Mouse (Mus musculus) limb, embryonic 15.5 days (tissue): Measurements from ENCODE around the gene Klc1. TPM values are rescaled to one million over a fixed set of nuclear protein-coding genes. Genes with fewer than 3 reads are reported as not detected.
A peak's percentile ranks its signal among the peaks of the same experiment; 100 is the strongest.

ENCODE experiments used
- ATAC-seq: fragments of 200-750 bp; cut with Nextera tagmentation; 2 replicates; pipeline ENCODE4 v1.8.0; 2017; ENCODE audit warnings: low read depth, moderate TSS enrichment; ENCODE audit not compliant: insufficient number of reproducible peaks, low FRiP score, low TSS enrichment
- H3K27ac ChIP-seq: fragments of 300-500 bp; sonication (generic); 2 replicates; pipeline ENCODE4 v1.5.1; 2015; ENCODE audit warnings: moderate library complexity, mild to moderate bottlenecking, inconsistent platforms
- H3K27me3 ChIP-seq: fragments of 300-500 bp; sonication (generic); 2 replicates; pipeline ENCODE4 v1.6.1; 2015; ENCODE audit warnings: inconsistent platforms
- H3K36me3 ChIP-seq: fragments of 300-500 bp; sonication (generic); 2 replicates; pipeline ENCODE4 v1.6.1; 2015; ENCODE audit warnings: inconsistent platforms
- H3K4me1 ChIP-seq: fragments of 300-500 bp; sonication (generic); 2 replicates; pipeline ENCODE4 v1.6.1; 2015; ENCODE audit warnings: inconsistent platforms
- H3K4me2 ChIP-seq: fragments of 300-500 bp; sonication (generic); 2 replicates; pipeline ENCODE4 v1.6.1; 2015; ENCODE audit warnings: mild to moderate bottlenecking, inconsistent platforms
- H3K4me3 ChIP-seq: fragments of 300-500 bp; sonication (generic); 2 replicates; pipeline ENCODE4 v1.5.1; 2015; ENCODE audit warnings: mild to moderate bottlenecking, inconsistent platforms
- H3K9ac ChIP-seq: fragments of 300-500 bp; sonication (generic); 2 replicates; pipeline ENCODE4 v1.6.1; 2015; ENCODE audit warnings: inconsistent platforms
- H3K9me3 ChIP-seq: fragments of 300-500 bp; sonication (generic); 2 replicates; pipeline ENCODE4 v1.6.1; 2016; ENCODE audit warnings: inconsistent platforms
- WGBS: fragments of 180-500 bp; shearing (Covaris S2); methylation state at CpG from one replicate; pipeline ENCODE4 v1.1.7; 2015; 5-methylcytosine and 5-hydroxymethylcytosine counted together
- polyA plus RNA-seq: library from polyadenylated mRNA; unstranded; fragments of >200 nt; fragmentation: Nextera tagmentation; extraction: Ambion mirVana; gene quantifications from 2 replicates; pipeline ENCODE4 v1.2.1, GENCODE M21; 2015

Gene Klc1
- polyA plus RNA-seq, 1 experiment from 2014 or later: 107 TPM

DNA sequence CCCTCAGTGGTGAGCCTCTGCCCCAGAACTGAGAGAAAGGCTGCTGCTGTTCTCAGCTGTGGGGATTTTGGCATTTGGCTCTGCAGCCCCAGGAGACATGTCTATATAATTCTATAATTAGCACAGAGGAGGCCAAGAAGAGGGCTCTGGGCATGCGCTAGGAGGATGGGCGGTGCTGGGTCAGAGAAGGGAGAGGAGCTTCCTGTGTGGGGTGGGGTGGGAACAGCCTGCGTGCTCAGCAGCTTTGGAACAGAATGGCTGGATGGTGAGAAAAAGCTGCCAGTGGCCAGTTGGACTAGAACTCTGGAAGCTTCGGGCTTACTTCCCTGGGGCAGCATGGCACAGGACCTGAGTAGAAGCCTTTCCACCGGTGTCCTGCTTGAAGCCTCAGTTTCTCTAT, 12.6 kb upstream of the Klc1 start:
- peak; percentile 66 for ATAC-seq
- H3K27me3 ChIP-seq: no peaks in the 10 kb centered on the region
- 31% methylated on average over 5 of the region's 5 CpGs for WGBS
- H3K9ac ChIP-seq: 0 out of 2 replicates have a peak overlapping the region, but pooled peaks have one; percentile 17
- H3K4me1 ChIP-seq: peaks cover 29% of the 10 kb centered on the region
- H3K27ac ChIP-seq: peak overlapping the region; percentile 76
- peak overlapping the region; percentile 19; the same call in 1 of the 2 replicates for H3K4me2 ChIP-seq
- H3K36me3 ChIP-seq: no peaks in the 10 kb centered on the region
- no peaks in the 10 kb centered on the region for H3K9me3 ChIP-seq
- no peak overlapping the region for H3K4me3 ChIP-seq

DNA sequence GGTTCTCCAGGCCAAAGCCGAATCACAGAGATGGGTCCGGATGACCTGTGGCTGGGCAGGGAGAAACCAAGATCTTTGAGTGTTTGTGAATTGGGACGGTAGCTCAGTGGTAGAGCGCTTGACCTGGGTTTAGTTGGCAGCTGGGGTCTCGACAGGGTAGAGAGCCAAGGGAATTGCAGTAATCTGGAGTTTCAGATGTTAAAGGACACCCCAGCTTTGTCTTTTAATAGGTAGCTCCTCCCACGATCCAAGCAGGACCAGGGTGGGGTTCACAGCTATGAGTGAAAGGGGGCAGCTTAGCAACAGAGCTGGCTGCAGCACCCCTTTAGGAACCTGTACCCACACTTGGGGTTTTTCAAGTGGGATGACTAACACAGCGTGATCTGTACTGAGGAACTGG, 11.2 kb upstream of the Klc1 start:
- Histone ChIP-seq H3K9me3 (no peaks in the 10 kb centered on the region), H3K4me3 (no peak overlapping the region), H3K9ac (no peak overlapping the region), H3K4me2 (no peak overlapping the region), H3K4me1 (peaks cover 29% of the 10 kb centered on the region), H3K36me3 (no peaks in the 10 kb centered on the region), H3K27me3 (no peaks in the 10 kb centered on the region), H3K27ac (no peak overlapping the region)
- ATAC-seq: no peak
- 82% methylated on average over 7 of the region's 7 CpGs for WGBS

DNA sequence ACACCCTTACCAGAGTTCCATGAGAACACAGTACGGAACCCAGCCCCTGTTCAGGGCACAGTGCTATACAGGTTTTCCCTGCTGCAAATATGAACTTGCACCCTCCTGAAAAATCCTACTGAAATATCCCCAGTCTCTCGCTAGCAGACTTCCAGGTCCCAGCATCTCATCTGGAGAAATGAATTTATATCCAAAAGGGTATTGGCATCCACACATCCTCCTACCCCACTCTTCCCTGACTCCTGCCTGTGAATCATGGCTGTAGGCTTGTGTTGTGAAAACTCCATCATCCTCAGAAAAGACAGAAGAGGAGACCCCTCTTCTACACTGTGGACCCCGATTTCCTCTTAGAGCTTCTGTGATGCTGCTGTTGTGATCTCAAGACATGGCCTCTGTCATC, 7.9 kb upstream of the Klc1 start:
- 95% methylated on average over 3 of the region's 3 CpGs for WGBS
- H3K4me3 ChIP-seq: no peak overlapping the region
- no peaks in the 10 kb centered on the region for H3K9me3 ChIP-seq
- no peaks in the 10 kb centered on the region for H3K36me3 ChIP-seq
- H3K4me2 ChIP-seq: no peak overlapping the region
- no peaks in the 10 kb centered on the region for H3K27me3 ChIP-seq
- ATAC-seq: no peak
- H3K4me1 ChIP-seq: peaks cover 20% of the 10 kb centered on the region
- no peak overlapping the region for H3K9ac ChIP-seq
- no peak overlapping the region for H3K27ac ChIP-seq

DNA sequence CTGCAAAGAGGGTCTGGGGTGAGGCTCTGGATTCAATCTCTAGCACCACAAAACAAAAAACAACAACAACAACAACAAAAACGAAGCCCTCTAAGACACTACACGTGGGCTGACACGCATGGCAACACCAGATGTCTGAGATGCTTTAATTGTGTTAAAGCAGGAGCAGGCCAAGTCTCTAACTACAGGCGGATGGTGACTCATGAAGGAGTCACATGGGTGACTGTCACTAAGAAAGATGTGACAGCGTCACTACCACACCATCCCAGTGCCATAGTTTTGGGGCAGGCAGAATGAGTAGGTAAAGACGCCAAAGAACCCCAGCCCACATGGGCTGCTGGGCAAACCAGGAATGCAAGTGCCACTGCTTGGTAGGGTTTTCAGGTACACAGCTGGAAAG, 6.2 kb upstream of the Klc1 start:
- Histone ChIP-seq H3K27me3 (no peaks in the 10 kb centered on the region), H3K4me3 (no peak overlapping the region), H3K27ac (no peak overlapping the region), H3K9ac (no peak overlapping the region), H3K9me3 (no peaks in the 10 kb centered on the region), H3K4me2 (no peak overlapping the region), H3K4me1 (peaks cover 7% of the 10 kb centered on the region), H3K36me3 (no peaks in the 10 kb centered on the region)
- 78% methylated on average over 6 of the region's 6 CpGs for WGBS
- ATAC-seq: no peak

DNA sequence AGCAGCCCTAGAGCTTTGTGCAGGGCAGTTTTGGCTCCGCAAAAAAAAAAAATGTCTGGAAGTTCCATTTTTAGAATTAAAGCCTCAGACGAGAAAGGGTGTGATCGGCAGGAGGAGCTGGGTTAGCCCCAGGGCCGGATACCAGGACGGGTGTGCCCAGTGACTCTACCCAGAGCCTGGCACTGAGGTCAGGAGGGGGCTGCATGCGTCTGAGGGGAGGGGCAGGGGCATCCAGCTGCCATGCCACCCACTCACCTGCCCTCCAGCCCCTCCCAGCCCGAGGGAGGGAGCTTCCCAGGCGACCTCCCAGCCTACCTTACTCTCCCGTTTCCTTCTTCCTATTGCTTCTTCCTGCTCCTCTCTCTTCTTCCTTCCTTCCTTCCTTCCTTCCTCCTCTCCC, 5.3 kb upstream of the Klc1 start:
- Histone ChIP-seq H3K9me3 (no peaks in the 10 kb centered on the region), H3K9ac (no peak overlapping the region), H3K27me3 (no peaks in the 10 kb centered on the region), H3K4me3 (no peak overlapping the region), H3K36me3 (no peaks in the 10 kb centered on the region), H3K27ac (peak overlapping the region; percentile 47; the same call in 1 of the 2 replicates), H3K4me2 (no peak overlapping the region), H3K4me1 (peaks cover 14% of the 10 kb centered on the region)
- no peak for ATAC-seq
- 37% methylated on average over 9 of the region's 9 CpGs for WGBS

DNA sequence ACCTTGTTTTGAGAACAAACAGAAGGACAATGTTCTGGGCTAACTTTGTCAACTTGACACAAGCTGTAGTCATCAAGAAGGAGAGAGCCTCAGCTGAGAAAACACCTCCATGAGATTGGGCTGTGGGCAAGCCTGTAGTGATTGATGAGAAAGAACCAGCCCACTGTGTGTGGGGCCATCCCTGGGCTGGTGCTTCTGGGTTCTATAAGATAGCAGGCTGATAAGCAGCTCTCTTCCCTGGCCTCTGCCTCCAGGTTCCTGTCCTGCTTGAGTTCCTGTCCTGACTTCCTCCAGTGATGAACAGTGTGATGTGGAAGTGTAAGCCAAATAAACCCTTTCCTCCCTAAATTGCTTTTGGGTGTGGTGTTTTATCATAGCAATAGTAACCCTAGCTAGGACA, 3.9 kb upstream of the Klc1 start:
- H3K4me1 ChIP-seq: peaks cover 19% of the 10 kb centered on the region
- no peak overlapping the region for H3K9ac ChIP-seq

DNA sequence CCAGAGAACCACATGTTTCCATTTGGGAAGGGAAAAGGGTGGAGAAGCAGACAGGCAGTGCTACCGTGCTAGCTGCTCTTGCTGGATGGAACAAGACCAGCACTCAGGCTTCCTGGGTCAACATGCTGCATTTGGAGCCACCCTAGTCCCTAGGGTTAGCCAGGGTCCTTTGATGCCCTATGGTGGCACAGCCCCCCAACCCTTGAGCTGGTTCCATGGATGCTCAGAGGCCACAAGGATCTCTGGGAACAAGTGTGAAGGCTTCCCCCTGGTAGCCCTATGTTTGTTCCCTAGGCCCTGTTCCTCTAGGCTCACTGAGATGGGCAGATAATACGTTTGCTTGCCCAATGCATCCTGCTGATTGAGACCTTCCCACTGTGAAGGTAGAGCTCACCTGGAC, 3.4 kb upstream of the Klc1 start:
- no peaks in the 10 kb centered on the region for H3K27me3 ChIP-seq

More for the DNA sequence above, 3.9 kb upstream of the Klc1 start:
- Histone ChIP-seq H3K9me3 (no peaks in the 10 kb centered on the region), H3K4me3 (no peak overlapping the region), H3K27me3 (no peaks in the 10 kb centered on the region), H3K36me3 (no peaks in the 10 kb centered on the region), H3K4me2 (no peak overlapping the region), H3K27ac (no peak overlapping the region)
- no peak for ATAC-seq

DNA sequence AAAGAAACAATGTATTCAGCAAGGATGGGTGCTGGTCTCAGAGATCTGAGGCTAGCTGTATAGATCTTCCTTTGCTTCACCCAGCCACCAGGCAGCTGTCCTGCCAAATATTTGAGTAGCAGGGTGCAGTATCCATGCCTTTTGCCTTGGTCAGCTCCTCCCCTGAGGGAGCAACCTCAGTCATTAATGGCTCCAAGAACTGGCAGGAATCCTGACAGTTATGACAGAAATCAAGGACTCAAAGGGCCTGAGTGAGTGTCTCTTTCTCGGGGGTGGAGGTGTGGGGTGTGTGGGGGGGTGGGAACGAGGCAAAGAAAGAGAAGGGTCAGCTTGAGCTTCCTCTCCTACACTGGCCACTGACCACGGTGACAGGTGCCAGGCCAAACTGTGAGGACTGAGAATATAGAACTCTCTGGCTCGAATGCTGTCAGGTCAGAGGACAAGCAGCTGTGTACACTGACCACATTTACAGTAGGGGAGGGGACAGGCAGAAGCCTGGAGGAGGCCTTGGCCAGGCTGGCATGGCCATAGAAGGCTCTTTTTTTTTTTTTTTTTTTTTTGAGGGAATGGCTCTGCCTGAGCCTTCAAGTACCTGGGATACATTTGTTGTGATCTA, 2.5 kb upstream of the Klc1 start:
- no peak overlapping the region for H3K4me2 ChIP-seq
- H3K9me3 ChIP-seq: no peaks in the 10 kb centered on the region
- ATAC-seq: no peak
- no peaks in the 10 kb centered on the region for H3K27me3 ChIP-seq
- no peak overlapping the region for H3K27ac ChIP-seq
- peaks cover 32% of the 10 kb centered on the region for H3K4me1 ChIP-seq
- no peak overlapping the region for H3K9ac ChIP-seq
- H3K4me3 ChIP-seq: no peak overlapping the region
- 61% methylated on average over 4 of the region's 4 CpGs for WGBS
- H3K36me3 ChIP-seq: no peaks in the 10 kb centered on the region

More for the DNA sequence above, 3.4 kb upstream of the Klc1 start:
- Histone ChIP-seq H3K27ac (no peak overlapping the region), H3K9me3 (no peaks in the 10 kb centered on the region), H3K4me3 (no peak overlapping the region), H3K4me1 (peaks cover 24% of the 10 kb centered on the region), H3K9ac (no peak overlapping the region), H3K4me2 (no peak overlapping the region), H3K36me3 (no peaks in the 10 kb centered on the region)
- ATAC-seq: no peak
- 60% methylated on average over 2 of the region's 2 CpGs for whole genome bisulfite sequencing

DNA sequence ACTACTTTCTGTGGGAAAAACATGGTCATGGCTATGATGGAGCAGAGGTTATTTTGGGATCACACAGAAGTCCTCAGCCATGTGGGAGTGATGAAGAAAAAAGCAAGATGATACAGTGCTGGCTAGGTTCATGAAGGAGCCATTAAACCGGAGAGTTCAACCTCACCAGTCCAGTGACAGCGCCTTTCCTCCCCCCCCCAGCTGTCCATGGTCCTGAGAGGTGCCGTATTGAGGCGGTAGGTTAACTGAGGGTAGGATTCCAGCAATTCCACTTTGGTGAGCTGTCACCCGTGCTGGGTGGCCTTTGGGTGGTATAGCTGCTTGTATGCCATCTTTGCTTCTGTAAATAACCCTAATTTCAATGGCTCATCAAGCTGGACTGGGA, 2.0 kb upstream of the Klc1 start:
- WGBS: 44% methylated on average over 5 of the region's 5 CpGs
- H3K4me1 ChIP-seq: peaks cover 34% of the 10 kb centered on the region
- H3K9me3 ChIP-seq: no peaks in the 10 kb centered on the region
- no peaks in the 10 kb centered on the region for H3K36me3 ChIP-seq
- no peak for ATAC-seq
- H3K27me3 ChIP-seq: no peaks in the 10 kb centered on the region
- no peak overlapping the region for H3K27ac ChIP-seq
- no peak overlapping the region for H3K9ac ChIP-seq
- H3K4me2 ChIP-seq: no peak overlapping the region
- H3K4me3 ChIP-seq: no peak overlapping the region

DNA sequence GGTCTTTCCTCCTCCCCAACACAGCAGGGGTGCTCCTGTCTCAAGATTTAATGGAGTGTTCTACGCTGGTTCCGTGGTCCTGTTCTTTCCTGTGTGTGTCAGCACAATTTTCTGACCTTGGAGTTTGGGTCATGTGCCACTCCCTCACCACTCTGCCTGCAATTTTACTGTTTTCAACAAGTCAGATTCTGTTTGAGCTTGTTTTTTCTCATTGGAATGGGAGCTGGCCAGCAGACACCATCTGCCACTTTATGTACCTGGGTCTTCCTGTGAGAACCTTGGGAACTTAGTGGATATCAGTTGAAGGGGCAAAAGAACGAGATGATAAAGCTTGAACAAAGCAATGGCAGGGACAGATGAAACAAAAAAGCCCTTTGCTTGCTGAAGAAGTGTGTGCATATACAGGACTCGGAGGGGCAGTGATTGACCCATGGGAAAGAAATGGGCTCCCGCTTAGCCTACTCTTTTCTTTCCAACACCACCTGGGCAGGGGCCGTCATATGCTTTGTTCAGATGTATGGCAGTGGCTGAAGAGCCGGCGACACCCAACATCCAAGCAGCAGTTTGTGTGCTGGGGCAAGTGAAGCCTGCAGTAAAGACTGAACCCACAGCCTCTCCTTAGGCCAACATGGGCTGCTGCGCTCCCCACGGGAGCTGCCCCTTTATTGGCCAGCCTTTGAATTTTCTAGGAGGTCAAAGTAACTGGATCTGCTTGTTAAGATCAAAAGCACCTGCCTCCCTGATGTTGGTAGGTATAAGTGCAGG, 906 bp upstream of the Klc1 start:
- peak overlapping the region; percentile 94 for H3K4me2 ChIP-seq
- H3K27ac ChIP-seq: no peak overlapping the region; the same call in 1 of the 2 replicates
- H3K4me1 ChIP-seq: peaks cover 41% of the 10 kb centered on the region
- peaks cover 1% of the 10 kb centered on the region; the same call in 1 of the 2 replicates for H3K36me3 ChIP-seq
- no peak for ATAC-seq
- no peaks in the 10 kb centered on the region for H3K27me3 ChIP-seq
- WGBS: 39% methylated on average over 10 of the region's 10 CpGs
- H3K9ac ChIP-seq: peak overlapping the region; percentile 87
- H3K9me3 ChIP-seq: no peaks in the 10 kb centered on the region
- H3K4me3 ChIP-seq: peak overlapping the region; percentile 91

DNA sequence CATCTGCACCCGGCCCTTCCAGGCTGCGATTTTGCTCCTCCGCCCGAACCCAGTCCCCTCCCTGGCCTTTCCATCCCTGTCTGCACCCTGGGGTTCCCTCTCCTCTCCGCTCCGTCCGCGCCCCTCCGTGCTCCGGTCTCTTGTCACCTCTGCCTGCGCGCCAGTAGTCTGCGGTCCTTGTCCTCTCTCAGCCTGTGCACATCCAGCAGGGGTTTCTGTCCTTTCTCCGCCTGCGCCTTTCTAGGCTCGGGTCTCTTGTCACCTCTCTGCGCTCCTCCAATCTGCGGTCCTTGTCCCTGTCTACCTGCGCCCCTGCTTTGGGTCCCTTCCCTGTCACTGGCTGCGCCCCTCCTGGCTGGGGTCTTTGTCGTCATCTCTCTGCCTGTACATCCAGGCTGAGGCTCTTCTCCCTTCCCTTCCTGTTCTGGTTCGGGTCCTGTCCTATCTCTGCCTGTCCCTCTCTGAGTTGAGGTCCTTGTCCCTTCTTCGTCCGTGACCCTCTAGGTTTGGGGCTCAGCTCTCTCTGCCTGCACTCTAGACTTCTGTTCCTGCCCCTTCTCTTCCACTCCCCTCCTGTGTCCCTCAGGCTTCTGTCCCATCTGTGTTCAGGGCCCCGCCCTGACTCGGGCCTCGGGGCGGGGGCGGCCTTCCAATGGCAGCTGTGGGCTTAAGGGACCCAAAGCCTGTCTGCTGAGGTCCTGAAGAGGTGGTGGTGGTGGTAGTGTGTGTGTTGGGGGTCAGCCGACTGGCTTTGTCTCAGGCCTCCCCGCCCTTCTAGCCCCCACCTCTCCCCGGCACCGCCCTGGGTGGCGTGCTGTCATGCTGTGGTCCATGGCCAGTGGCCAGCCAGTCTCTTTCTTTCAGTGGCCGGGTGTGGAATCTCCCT, 770 bp downstream of the Klc1 start:
- ATAC-seq: 0 out of 2 replicates have a peak, but pooled peaks have one; percentile 38
- Histone ChIP-seq H3K9ac (peak overlapping the region; percentile 87), H3K27ac (peak overlapping the region; percentile 90), H3K4me3 (peak overlapping the region; percentile 91), H3K27me3 (no peaks in the 10 kb centered on the region), H3K4me1 (peaks cover 36% of the 10 kb centered on the region), H3K9me3 (no peaks in the 10 kb centered on the region), H3K36me3 (peaks cover 10% of the 10 kb centered on the region), H3K4me2 (peak overlapping the region; percentile 94)
- WGBS: under 1% methylated on average over 35 of the region's 35 CpGs
